Mouse (Mus musculus): ENCODE measurements at regions not wholly inside any gene's neighbourhood (a gene's known extent, or its start where the extent isn't known, plus 50 kb on each side); places are given as distances from the start of the nearest gene placed in this dataset.

DNA sequence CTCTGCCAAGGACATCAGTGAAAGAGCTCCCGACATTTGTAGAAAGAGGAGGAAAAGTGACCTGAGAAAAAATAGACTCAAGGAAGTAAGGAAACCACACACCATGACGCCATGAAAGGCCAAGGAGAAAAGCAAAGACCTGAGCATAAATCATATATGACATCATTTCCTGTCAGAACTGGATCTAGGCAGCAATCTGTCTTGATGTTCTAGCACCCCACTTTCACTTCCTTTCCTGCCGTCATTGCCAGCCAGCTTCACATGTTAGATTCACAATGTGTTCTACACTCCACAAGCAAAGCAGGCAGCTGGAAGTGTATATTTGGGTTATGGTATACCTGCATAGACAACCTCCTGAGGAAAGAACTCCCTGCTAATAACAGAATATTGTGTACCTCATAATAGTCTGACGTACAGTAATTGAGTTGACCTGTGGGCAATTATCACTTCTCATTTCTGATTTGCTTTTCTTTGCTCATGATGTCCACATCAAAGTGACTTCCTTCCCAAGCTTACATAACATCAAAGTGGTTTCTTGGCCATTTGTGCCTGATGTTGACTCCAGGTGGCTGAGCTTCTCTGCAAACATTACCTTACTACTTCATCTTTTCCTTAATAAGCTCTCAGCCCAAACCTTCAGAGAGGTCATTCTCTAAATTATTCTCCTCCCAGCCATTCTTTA, 633.6 kb upstream of the Adgrl2 start:
- TF ChIP-seq POLR2A (IDR thresholded peaks at IDR 0.05; ENCODE audit: low read depth, low read length), result no peak
- no peak for TF ChIP-seq CTCF (IDR thresholded peaks at IDR 0.05; ENCODE audit: extremely low read depth, insufficient read length, insufficient replicate concordance, low read depth, low read length)
